Mouse (Mus musculus) neural tube, embryonic 13.5 days (tissue): ENCODE results near the gene Abcb8. TPM values are rescaled to one million over a fixed set of nuclear protein-coding genes. Genes with fewer than 3 reads are reported as not detected.

Source experiments
- ATAC-seq: fragments of 200-750 bp; cut with Nextera tagmentation; 2 replicates; pipeline ENCODE4 v1.8.0; 2017; ENCODE audit warnings: low read depth, mild to moderate bottlenecking, moderate TSS enrichment, moderate library complexity
- H3K27ac ChIP-seq: fragments of 300-500 bp; sonication (generic); replicated peaks from 2 replicates; pipeline ENCODE4 v1.5.1; 2015; ENCODE audit warnings: moderate library complexity, mild to moderate bottlenecking, inconsistent platforms
- H3K27me3 ChIP-seq: fragments of 300-500 bp; sonication (generic); 2 replicates; pipeline ENCODE4 v1.6.1; 2015; ENCODE audit warnings: mild to moderate bottlenecking, inconsistent platforms
- H3K36me3 ChIP-seq: fragments of 300-500 bp; sonication (generic); 2 replicates; pipeline ENCODE4 v1.6.1; 2015; ENCODE audit warnings: mild to moderate bottlenecking, inconsistent platforms
- H3K4me1 ChIP-seq: fragments of 300-500 bp; sonication (generic); replicated peaks from 2 replicates; pipeline ENCODE4 v1.6.1; 2015; ENCODE audit warnings: inconsistent platforms
- H3K4me2 ChIP-seq: fragments of 300-500 bp; sonication (generic); 2 replicates; pipeline ENCODE4 v1.6.1; 2015; ENCODE audit warnings: inconsistent platforms, mild to moderate bottlenecking, moderate library complexity
- H3K4me3 ChIP-seq: fragments of 300-500 bp; sonication (generic); 2 replicates; pipeline ENCODE4 v1.5.1; 2015; ENCODE audit warnings: mild to moderate bottlenecking, inconsistent platforms
- H3K9ac ChIP-seq: fragments of 300-500 bp; sonication (generic); 2 replicates; pipeline ENCODE4 v1.6.1; 2015; ENCODE audit warnings: moderate library complexity, mild to moderate bottlenecking, inconsistent platforms
- H3K9me3 ChIP-seq: fragments of 300-500 bp; sonication (generic); 2 replicates; pipeline ENCODE4 v1.6.1; 2016; ENCODE audit warnings: inconsistent platforms
- WGBS: fragments of 180-500 bp; shearing (Covaris S2); methylation state at CpG from one replicate; pipeline ENCODE4 v1.1.7; 2015; 5-methylcytosine and 5-hydroxymethylcytosine counted together
- polyA plus RNA-seq: library from polyadenylated mRNA; unstranded; fragments of >200 nt; fragmentation: Nextera tagmentation; extraction: Ambion mirVana; gene quantifications from 2 replicates; pipeline ENCODE4 v1.2.1, GENCODE M21; 2015

The Abcb8 gene
- polyA plus RNA-seq, 1 experiment from 2014 or later, result 46.7 TPM

GRCm38 (mm10) chr5:24453283-24453984, 60.0 kb downstream of the Abcb8 start:
- WGBS, result 6% methylated on average over 5 of the region's 5 CpGs
- Histone ChIP-seq H3K27ac (peak overlapping the region; percentile 97), H3K4me1 (peaks cover 49% of the 10 kb centered on the region), H3K9me3 (no peaks in the 10 kb centered on the region), H3K4me3 (peak overlapping the region; percentile 96), H3K4me2 (peak overlapping the region; percentile 86), H3K36me3 (peaks cover 14% of the 10 kb centered on the region), H3K27me3 (no peaks in the 10 kb centered on the region), H3K9ac (peak overlapping the region; percentile 99)
- ATAC-seq, result no peak

DNA sequence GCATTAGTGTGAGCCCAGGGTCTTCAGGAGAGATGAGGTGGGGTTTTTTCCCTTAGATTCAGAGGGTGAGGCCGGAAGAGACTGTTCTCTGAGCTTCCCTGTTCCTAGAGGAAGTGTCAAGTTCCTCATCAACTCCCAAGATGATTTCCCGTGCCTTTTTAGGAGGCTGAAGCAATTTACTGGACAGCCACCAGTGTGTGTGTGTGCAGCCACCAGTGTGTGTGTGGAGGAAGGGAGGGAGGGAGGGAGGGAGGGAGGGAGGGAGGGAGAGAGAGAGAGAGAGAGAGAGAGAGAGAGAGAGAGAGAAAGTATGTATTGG, 60.5 kb downstream of the Abcb8 start:
- Histone ChIP-seq H3K4me3 (peak overlapping the region; percentile 96), H3K9ac (peak overlapping the region; percentile 99), H3K4me1 (peaks cover 49% of the 10 kb centered on the region), H3K9me3 (no peaks in the 10 kb centered on the region), H3K27ac (peak overlapping the region; percentile 97), H3K27me3 (no peaks in the 10 kb centered on the region), H3K36me3 (peaks cover 14% of the 10 kb centered on the region), H3K4me2 (peak overlapping the region; percentile 86)
- WGBS, result 0% methylated on average over 2 of the region's 2 CpGs
- no peak for ATAC-seq

- Histone ChIP-seq H3K9me3 (no peaks in the 10 kb centered on the region), H3K4me1 (peaks cover 49% of the 10 kb centered on the region), H3K36me3 (peaks cover 16% of the 10 kb centered on the region), H3K9ac (peak overlapping the region; percentile 99), H3K27me3 (no peaks in the 10 kb centered on the region), H3K27ac (peak overlapping the region; percentile 97), H3K4me2 (peak overlapping the region; percentile 86), H3K4me3 (peak overlapping the region; percentile 13)
- no peak for ATAC-seq
- WGBS, result 52% methylated on average over 3 of the region's 3 CpGs
Measured at GRCm38 (mm10) chr5:24455076-24455475, 61.6 kb downstream of the Abcb8 start.

DNA sequence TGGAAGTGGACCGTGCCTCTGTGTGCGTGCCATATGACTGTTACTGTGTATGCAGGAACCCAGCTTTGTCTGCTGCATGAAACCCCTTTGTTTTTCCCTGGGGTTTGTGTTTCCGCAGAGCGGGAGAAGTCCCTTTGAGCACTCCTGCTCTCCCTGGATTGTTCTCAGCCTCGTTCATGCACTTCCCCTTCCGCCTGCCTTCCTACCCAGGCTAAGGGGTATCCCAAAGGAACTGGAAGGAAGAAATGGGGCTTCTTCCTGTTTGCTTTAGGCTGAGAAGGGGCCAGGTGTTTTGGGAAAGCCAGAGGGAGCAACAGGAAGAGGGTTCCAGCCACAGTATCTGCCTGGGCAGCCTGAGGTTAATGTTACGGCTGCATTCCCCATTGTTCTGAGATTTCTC, 62.1 kb downstream of the Abcb8 start:
- no peaks in the 10 kb centered on the region for H3K9me3 ChIP-seq
- peak overlapping the region; percentile 99 for H3K9ac ChIP-seq
- peak overlapping the region; percentile 97 for H3K27ac ChIP-seq
- H3K27me3 ChIP-seq, result no peaks in the 10 kb centered on the region
- 54% methylated on average over 7 of the region's 7 CpGs for WGBS
- H3K4me2 ChIP-seq, result peak overlapping the region; percentile 86
- H3K4me1 ChIP-seq, result peaks cover 49% of the 10 kb centered on the region
- no peak for ATAC-seq
- peak overlapping the region; percentile 13 for H3K4me3 ChIP-seq
- peaks cover 19% of the 10 kb centered on the region for H3K36me3 ChIP-seq

Other genes starting within 250 kb of the Abcb8 start
- gene Nupl2, start 228.7 kb upstream of the Abcb8 start, polyA plus RNA-seq, result 14.1 and 16.6 TPM in 2 replicates
- gene Kcnh2, start 42.1 kb upstream of the Abcb8 start, polyA plus RNA-seq, result 13.5 and 15.5 TPM in 2 replicates
- gene Nos3, start 28.9 kb upstream of the Abcb8 start, polyA plus RNA-seq, result 9.3 and 9.6 TPM in 2 replicates
- 1.1 TPM in 2 replicates for gene Atg9b, start 1.5 kb upstream of the Abcb8 start, polyA plus RNA-seq
- 1.8 and 3.0 TPM in 2 replicates for gene Asic3, start 19.7 kb downstream of the Abcb8 start, polyA plus RNA-seq
- 93.2 and 102 TPM in 2 replicates for gene Cdk5, start 29.9 kb downstream of the Abcb8 start, polyA plus RNA-seq
- 18.5 and 24.6 TPM in 2 replicates for gene Slc4a2, start 30.2 kb downstream of the Abcb8 start, polyA plus RNA-seq
- 89.4 and 102 TPM in 2 replicates for gene Fastk, start 51.6 kb downstream of the Abcb8 start, polyA plus RNA-seq
- gene Tmub1, start 54.2 kb downstream of the Abcb8 start, polyA plus RNA-seq, result 51.2 TPM in 2 replicates
- 64.6 and 80.9 TPM in 2 replicates for gene Agap3, start 58.5 kb downstream of the Abcb8 start, polyA plus RNA-seq
- 11.2 and 16.1 TPM in 2 replicates for gene Gbx1, start 133.5 kb downstream of the Abcb8 start, polyA plus RNA-seq
- 0.15 and 0.25 TPM in 2 replicates for gene Asb10, start 147.3 kb downstream of the Abcb8 start, polyA plus RNA-seq
- gene 4931409K22Rik, start 163.1 kb downstream of the Abcb8 start, polyA plus RNA-seq, result 0.08 and 0.17 TPM in 2 replicates
- gene Abcf2, start 183.8 kb downstream of the Abcb8 start, polyA plus RNA-seq, result 91.2 and 99.1 TPM in 2 replicates
- gene Chpf2, start 193.1 kb downstream of the Abcb8 start, polyA plus RNA-seq, result 19.1 and 19.9 TPM in 2 replicates
- 91.1 and 99.2 TPM in 2 replicates for gene Smarcd3, start 230.7 kb downstream of the Abcb8 start, polyA plus RNA-seq